Mouse (Mus musculus): ENCODE results near the gene Cbx6.

Gene Cbx6

DNA sequence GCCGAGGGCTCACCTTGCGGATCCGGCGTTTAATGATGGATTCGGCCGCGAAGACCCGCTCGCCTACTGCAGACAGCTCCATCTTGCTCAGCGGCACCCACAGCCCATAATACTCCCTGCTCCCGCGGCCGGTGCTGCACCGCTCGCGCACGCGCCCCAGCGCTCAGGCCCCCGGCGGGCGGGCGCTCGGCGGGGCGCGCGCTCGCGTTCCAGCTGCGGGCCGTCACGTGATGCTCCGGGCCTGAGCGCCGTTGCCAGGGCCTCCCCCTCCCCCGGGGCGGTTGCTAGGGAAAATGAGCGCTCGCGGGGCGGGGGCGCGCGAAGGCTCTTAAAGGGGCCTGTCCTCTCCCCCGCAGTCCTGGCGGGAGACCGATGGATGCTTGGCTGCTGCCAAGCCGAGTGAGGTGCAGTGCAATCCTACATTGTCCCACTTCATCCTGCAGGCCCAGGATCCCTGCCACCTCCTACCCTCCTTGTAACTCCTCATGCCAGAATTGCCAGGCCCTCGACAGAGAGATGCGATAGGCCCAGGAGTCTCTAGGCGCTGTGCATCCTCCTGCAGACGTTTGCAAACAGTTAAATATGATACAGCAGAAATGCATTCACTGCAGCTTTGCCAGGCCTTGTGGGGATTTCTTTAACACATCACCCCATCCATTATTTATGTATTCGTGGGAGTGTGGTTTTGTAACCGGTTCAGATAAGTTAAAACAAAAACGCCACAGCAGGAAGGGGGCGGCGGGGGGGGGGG, at the start of gene Cbx6, which contains the start of gene Npcd:
Cbx6 (minus strand) TSS at position 559 of the 751 bp plus-strand sequence.
Npcd (minus strand) TSS at position 108 of the 751 bp plus-strand sequence.
- DNase-seq (ENCODE audit: low read depth) = peak; percentile 99

GRCm38 (mm10) chr15:79883352-79883822, 48.9 kb upstream of the Cbx6 start:
- DNase-seq (ENCODE audit: low read depth) = peak; percentile 97

DNA sequence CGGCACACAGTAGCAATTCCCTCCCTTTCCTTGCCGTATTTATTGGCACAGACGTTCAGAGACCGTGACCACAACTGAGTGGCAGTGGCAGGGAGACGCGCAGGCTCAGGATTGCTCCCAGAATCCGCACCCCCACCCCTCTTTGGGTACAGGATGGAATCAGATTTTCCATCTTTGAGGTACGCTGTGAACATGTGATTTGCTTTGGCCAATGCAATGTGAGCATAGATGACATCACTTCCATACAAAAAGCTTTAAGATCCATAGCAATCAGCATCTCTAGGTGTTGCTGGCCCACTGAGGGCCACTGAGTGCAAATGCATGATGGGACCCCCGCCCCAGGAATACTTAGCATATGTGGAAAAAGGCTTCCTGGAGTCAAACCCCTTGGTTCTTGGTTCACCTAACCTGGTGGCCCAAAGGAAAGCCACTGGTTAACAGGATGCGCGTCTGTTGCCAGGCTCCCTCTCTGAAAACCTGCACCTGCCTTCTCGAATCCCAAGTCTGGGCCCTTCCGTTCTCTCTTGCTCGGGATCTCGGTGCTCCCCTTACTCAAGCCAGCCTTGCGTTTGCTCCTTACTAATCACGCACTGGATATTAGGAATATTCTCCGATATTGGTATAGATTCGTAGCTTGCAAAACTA, 48.3 kb upstream of the Cbx6 start:
- DNase-seq (ENCODE audit: low read depth) = no peak

- DNase-seq (ENCODE audit: low read depth) = peak; percentile 78
Measured at GRCm38 (mm10) chr15:79880477-79880876, 46.0 kb upstream of the Cbx6 start.

GRCm38 (mm10) chr15:79879319-79879718, 44.8 kb upstream of the Cbx6 start:
- peak; percentile 98 for DNase-seq (ENCODE audit: low read depth)

GRCm38 (mm10) chr15:79878725-79879136, 44.2 kb upstream of the Cbx6 start:
- peak; percentile 66 for DNase-seq (ENCODE audit: low read depth)

- peak; percentile 46 for DNase-seq (ENCODE audit: low read depth)
Measured at GRCm38 (mm10) chr15:79875261-79875995, 40.9 kb upstream of the Cbx6 start.

GRCm38 (mm10) chr15:79873995-79874394, 39.5 kb upstream of the Cbx6 start:
- no peak for DNase-seq (ENCODE audit: low read depth)

- DNase-seq (ENCODE audit: low read depth) = no peak
Measured at GRCm38 (mm10) chr15:79873545-79873944, 39.1 kb upstream of the Cbx6 start.

- DNase-seq (ENCODE audit: low read depth) = no peak
Measured at GRCm38 (mm10) chr15:79867260-79868002, 32.9 kb upstream of the Cbx6 start.

DNA sequence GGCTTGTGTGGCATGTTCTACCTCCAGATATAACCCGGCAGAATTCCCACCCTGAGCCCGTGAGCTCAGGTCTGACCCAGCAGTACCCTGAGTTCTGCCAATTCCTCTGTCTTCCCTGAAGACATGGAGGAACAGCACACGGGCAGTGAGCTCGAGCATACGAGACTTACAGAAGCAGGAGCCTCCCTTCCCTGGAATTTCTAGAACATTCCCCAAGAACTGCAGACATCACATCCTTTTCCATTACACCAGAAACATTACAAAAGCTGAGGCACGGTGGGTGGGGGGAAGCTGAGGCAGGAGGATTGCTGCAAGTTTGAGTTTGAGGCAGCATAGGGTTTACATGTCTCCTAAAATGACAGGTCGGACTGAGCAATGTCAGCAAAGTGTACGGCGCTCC, 25.3 kb upstream of the Cbx6 start:
- no peak for DNase-seq (ENCODE audit: low read depth)

DNA sequence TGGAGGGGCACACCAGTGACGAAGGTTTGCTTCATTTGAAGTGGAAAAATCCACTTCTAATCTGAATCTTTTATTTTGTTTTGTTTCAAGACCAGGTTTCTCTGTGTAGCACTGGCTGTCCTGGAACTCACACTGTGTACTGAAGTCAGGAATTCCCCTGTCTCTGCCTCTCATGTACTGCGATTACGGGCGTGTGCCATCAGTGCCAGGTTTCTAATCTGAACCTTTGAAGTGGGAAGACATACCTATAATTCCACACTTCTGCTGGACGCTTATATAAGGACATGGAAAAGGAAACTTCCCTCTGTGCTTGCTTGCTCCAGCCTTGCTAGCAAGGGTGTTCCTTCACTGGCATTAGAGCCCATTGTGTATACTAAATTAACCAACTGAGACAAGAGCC, 24.5 kb upstream of the Cbx6 start:
- DNase-seq (ENCODE audit: low read depth) = no peak

GRCm38 (mm10) chr15:79850143-79850542, 15.7 kb upstream of the Cbx6 start:
- no peak for DNase-seq (ENCODE audit: low read depth)

DNA sequence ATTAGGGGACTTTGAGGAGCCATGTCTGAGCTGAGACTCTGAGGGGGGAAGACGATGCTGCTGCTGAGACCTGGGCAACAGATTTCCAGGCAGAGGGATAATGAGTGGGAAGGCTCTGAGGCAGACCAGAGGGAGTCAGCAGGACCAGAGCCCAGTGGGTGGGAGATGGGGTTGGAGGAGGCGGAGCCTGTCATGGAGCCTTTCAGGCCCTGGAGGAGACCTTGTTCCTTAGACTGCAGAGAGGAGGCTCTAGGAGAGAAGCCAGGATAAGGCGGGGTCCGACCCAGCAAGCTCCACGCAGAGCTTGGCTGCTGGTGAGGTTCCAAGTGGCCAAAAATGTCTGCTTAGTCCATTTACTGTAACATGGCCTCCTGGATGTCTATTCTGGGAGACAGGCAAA, 12.6 kb upstream of the Cbx6 start:
- DNase-seq (ENCODE audit: low read depth) = peak; percentile 86

GRCm38 (mm10) chr15:79845986-79846385, 11.5 kb upstream of the Cbx6 start:
- no peak for DNase-seq (ENCODE audit: low read depth)

DNA sequence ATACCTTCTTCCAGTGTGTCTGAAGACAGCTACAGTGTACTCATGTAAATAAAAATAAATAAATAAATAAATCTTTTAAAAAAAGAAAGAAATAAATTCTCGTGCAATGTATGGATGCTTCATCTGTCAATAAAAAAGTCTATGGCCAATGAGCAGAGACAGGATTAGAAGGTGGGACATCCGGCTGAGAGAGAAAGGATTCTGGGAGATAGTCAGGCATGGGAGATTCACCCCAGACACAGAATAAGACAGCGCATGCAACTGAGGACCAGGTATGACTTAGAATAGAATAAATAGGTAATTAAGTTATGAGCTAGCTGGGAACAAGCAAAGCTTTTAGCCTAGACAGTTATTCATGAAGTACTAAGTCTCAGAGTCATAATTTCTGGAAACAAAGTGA, 8.5 kb upstream of the Cbx6 start:
- DNase-seq (ENCODE audit: low read depth) = no peak

DNA sequence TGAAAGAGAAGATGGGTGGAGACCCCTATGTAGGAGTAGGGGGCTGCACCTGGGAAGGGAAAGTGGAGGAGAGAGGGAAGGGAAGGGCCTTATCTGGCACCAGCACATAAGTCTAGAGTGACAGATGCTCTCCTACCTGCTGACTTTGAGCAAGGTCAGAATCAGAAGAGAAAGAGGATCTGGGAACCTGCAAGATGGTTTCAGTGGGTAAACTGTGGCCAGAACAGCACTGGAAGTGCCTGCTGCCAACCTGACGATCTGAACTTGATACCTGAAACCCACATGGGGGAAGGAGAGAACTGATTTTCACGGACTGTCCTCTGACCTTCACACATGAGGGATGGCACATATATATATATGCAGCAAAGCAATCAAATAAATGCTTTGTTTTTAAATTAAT, 5.8 kb upstream of the Cbx6 start:
- DNase-seq (ENCODE audit: low read depth) = no peak

- DNase-seq (ENCODE audit: low read depth) = no peak
Measured at GRCm38 (mm10) chr15:79834881-79835260, 383 bp upstream of the Cbx6 start.

- DNase-seq (ENCODE audit: low read depth) = peak; percentile 59
Measured at GRCm38 (mm10) chr15:79833251-79834050, 1.0 kb downstream of the Cbx6 start.

GRCm38 (mm10) chr15:79832064-79832900, 2.2 kb downstream of the Cbx6 start:
- peak; percentile 92 for DNase-seq (ENCODE audit: low read depth)
